Mouse (Mus musculus) embryonic facial prominence, embryonic 14.5 days (tissue): ENCODE results near the gene Gm39566. TPM values are rescaled to one million over a fixed set of nuclear protein-coding genes. Genes with fewer than 3 reads are reported as not detected.
"Not testable (repeated sequence)": the region's sequence is repeated elsewhere in the genome, so short reads cannot be mapped to it uniquely, and the experiment has no call there.

Source experiments
- ATAC-seq: fragments of 200-750 bp; cut with Nextera tagmentation; 2 replicates; pipeline ENCODE4 v1.8.0; 2017; ENCODE audit warnings: low read depth, moderate number of reproducible peaks, moderate TSS enrichment
- DNase-seq: peaks from one replicate; pipeline ENCODE4 v3.0.0-alpha.2; 2015; ENCODE audit warnings: low spot score
- H3K27ac ChIP-seq: fragments of 300-500 bp; sonication (generic); replicated peaks from 2 replicates; pipeline ENCODE4 v1.5.1; 2014; ENCODE audit warnings: low read depth, mild to moderate bottlenecking, low read length, moderate library complexity
- H3K27me3 ChIP-seq: fragments of 300-500 bp; sonication (generic); replicated peaks from 2 replicates; pipeline ENCODE4 v1.6.1; 2014; ENCODE audit warnings: low read length; ENCODE audit not compliant: control insufficient read depth, insufficient read depth
- H3K36me3 ChIP-seq: fragments of 300-500 bp; sonication (generic); 2 replicates; pipeline ENCODE4 v1.6.1; 2014; ENCODE audit warnings: low read length, mixed read lengths; ENCODE audit not compliant: control insufficient read depth, insufficient read depth
- H3K4me1 ChIP-seq: fragments of 300-500 bp; sonication (generic); 2 replicates; pipeline ENCODE4 v1.6.1; 2014; ENCODE audit warnings: antibody characterized with exemption, low read length; ENCODE audit not compliant: control insufficient read depth, insufficient read depth
- H3K4me2 ChIP-seq: fragments of 300-500 bp; sonication (generic); 2 replicates; pipeline ENCODE4 v1.6.1; 2014; ENCODE audit warnings: low read depth, mild to moderate bottlenecking, low read length, moderate library complexity, mixed read lengths
- H3K4me3 ChIP-seq: fragments of 300-500 bp; sonication (generic); 2 replicates; pipeline ENCODE4 v1.5.1; 2014; ENCODE audit warnings: low read depth, mild to moderate bottlenecking, low read length
- H3K9ac ChIP-seq: fragments of 300-500 bp; sonication (generic); 2 replicates; pipeline ENCODE4 v1.6.1; 2014; ENCODE audit warnings: low read depth, mild to moderate bottlenecking, low read length, moderate library complexity, mixed read lengths
- H3K9me3 ChIP-seq: fragments of 300-500 bp; sonication (generic); 2 replicates; pipeline ENCODE4 v1.6.1; 2016; ENCODE audit warnings: low read length; ENCODE audit not compliant: control insufficient read depth
- WGBS: fragments of 180-500 bp; shearing (Covaris S2); extraction: QIAGEN DNeasy Blood & Tissue Kit; methylation state at CpG from one replicate; pipeline ENCODE4 v1.1.7; 2014; 5-methylcytosine and 5-hydroxymethylcytosine counted together
- polyA plus RNA-seq: library from polyadenylated mRNA; unstranded; fragments of >200 nt; fragmentation: Nextera tagmentation; extraction: Ambion mirVana; gene quantifications from 2 replicates; pipeline ENCODE4 v1.2.1, GENCODE M21; 2014

Gm39566 gene
- polyA plus RNA-seq: not detected in 2 replicates

- H3K4me1 ChIP-seq: no peaks in the 10 kb centered on the region
- 61% methylated on average over 10 of the region's 10 CpGs for WGBS
- H3K27ac ChIP-seq: no peak within 1 kb of the TSS
- no peak within 1 kb of the TSS for H3K4me3 ChIP-seq
- peaks cover 12% of the 10 kb centered on the region for H3K9me3 ChIP-seq
- H3K4me2 ChIP-seq: no peak within 1 kb of the TSS
- no peak for DNase-seq
- no peak for ATAC-seq
- H3K9ac ChIP-seq: no peak within 1 kb of the TSS
- no peaks in the 10 kb centered on the region for H3K27me3 ChIP-seq
- no peaks in the 10 kb centered on the region for H3K36me3 ChIP-seq
Measured at GRCm38 (mm10) chr11:69815155-69815554, at the start of gene Gm39566. Gene Gm39566 (minus strand): TSS chr11:69815298.

- WGBS: 48% methylated on average over 8 of the region's 8 CpGs
- H3K4me2 ChIP-seq: no peak overlapping the region
- H3K9me3 ChIP-seq: no peaks in the 10 kb centered on the region
- H3K36me3 ChIP-seq: no peaks in the 10 kb centered on the region
- no peaks in the 10 kb centered on the region for H3K4me1 ChIP-seq
- H3K27me3 ChIP-seq: peaks cover under 1% of the 10 kb centered on the region; the same call in 1 of the 2 replicates
- no peak overlapping the region for H3K27ac ChIP-seq
- no peak for DNase-seq
- no peak for ATAC-seq
- H3K9ac ChIP-seq: no peak overlapping the region
- H3K4me3 ChIP-seq: no peak overlapping the region
Measured at GRCm38 (mm10) chr11:69864138-69864860, 49.2 kb upstream of the Gm39566 start.

GRCm38 (mm10) chr11:69863729-69864128 lies 48.6 kb upstream of the Gm39566 start:
- H3K4me3 ChIP-seq, H3K4me2 ChIP-seq, H3K9ac ChIP-seq, H3K36me3 ChIP-seq, H3K27me3 ChIP-seq, H3K27ac ChIP-seq, DNase-seq, H3K4me1 ChIP-seq, H3K9me3 ChIP-seq, ATAC-seq: not testable (repeated sequence)
- WGBS: 70% methylated on average over 3 of the region's 3 CpGs

GRCm38 (mm10) chr11:69858113-69858998 lies 43.3 kb upstream of the Gm39566 start, which contains the start of gene Tnk1:
Gene Tnk1 (minus strand): TSS chr11:69858730.
- H3K4me1 ChIP-seq: no peaks in the 10 kb centered on the region
- peak within 1 kb of the TSS; percentile 28; the same call in 1 of the 2 replicates for H3K9ac ChIP-seq
- peak within 1 kb of the TSS; percentile 36 for H3K4me2 ChIP-seq
- H3K36me3 ChIP-seq: no peaks in the 10 kb centered on the region
- H3K27me3 ChIP-seq: peaks cover 12% of the 10 kb centered on the region
- peak within 1 kb of the TSS; percentile 20 for H3K4me3 ChIP-seq
- 22% methylated on average over 29 of the region's 30 CpGs for WGBS
- peak within 1 kb of the TSS; percentile 54 for H3K27ac ChIP-seq
- ATAC-seq: peak; percentile 64; the same call in 1 of the 2 replicates
- peak; percentile 74 for DNase-seq
- no peaks in the 10 kb centered on the region for H3K9me3 ChIP-seq

- H3K4me1 ChIP-seq: 0 out of 2 replicates have a peak, but pooled peaks cover 5% of the 10 kb centered on the region
- 21% methylated on average over 16 of the region's 16 CpGs for WGBS
- H3K27me3 ChIP-seq: peaks cover 12% of the 10 kb centered on the region
- no peak overlapping the region for H3K9ac ChIP-seq
- DNase-seq (no peak), ATAC-seq (no peak)
- no peak overlapping the region for H3K27ac ChIP-seq
- peaks cover 24% of the 10 kb centered on the region for H3K36me3 ChIP-seq
- no peak overlapping the region for H3K4me2 ChIP-seq
- no peak overlapping the region for H3K4me3 ChIP-seq
- no peaks in the 10 kb centered on the region for H3K9me3 ChIP-seq
Measured at GRCm38 (mm10) chr11:69855347-69855746, 40.2 kb upstream of the Gm39566 start.

DNA sequence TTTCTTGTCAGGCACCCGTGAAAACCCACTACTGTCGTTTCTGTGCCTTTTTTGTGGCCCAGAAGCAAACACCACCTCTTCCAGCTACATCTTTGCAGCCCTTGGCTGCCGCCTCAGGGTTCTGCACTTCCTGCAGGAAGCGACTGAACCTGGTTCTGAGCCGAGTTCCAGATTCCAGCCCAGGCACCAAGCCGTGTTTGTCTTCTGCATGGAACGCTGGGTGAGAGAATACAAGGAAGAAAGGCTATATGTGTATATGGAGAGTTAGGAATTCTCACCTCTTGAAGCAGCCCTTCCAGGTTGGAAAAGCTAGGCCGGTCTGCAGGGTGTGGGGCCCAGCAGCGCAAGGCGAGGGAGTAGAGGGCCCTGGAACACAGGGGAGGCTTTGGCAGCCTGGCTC lies 39.6 kb upstream of the Gm39566 start:
- H3K27me3 ChIP-seq: peaks cover 12% of the 10 kb centered on the region
- DNase-seq (no peak), ATAC-seq (no peak)
- H3K4me3 ChIP-seq: no peak overlapping the region
- no peak overlapping the region for H3K4me2 ChIP-seq
- H3K36me3 ChIP-seq: peaks cover 31% of the 10 kb centered on the region
- H3K27ac ChIP-seq: no peak overlapping the region
- H3K9ac ChIP-seq: no peak overlapping the region
- 0 out of 2 replicates have a peak, but pooled peaks cover 5% of the 10 kb centered on the region for H3K4me1 ChIP-seq
- no peaks in the 10 kb centered on the region for H3K9me3 ChIP-seq
- WGBS: 81% methylated on average over 10 of the region's 10 CpGs

GRCm38 (mm10) chr11:69853994-69854393 lies 38.9 kb upstream of the Gm39566 start:
- 62% methylated on average over 7 of the region's 7 CpGs for WGBS

DNA sequence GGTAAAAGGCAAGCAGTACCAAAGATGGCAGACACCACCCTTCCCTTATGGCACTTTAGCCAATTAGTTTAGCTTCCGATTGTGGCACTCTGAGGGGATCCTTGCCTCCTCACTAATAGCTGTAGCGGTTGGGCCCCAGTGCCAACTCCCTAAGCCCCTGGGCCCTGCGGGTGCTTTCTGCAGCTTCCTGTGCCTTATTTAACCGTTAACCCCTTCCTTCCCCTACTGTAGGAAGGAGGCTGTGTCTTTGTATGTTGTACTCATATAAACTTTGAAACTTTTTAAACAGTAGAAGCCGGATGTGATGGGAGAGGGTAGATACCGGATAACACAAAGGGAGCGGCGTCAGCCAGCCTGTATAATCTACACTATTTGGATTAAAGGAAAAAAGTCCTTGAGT lies 35.7 kb upstream of the Gm39566 start:
- ATAC-seq: no peak

More at GRCm38 (mm10) chr11:69853994-69854393, 38.9 kb upstream of the Gm39566 start:
- no peak overlapping the region for H3K4me3 ChIP-seq
- H3K9me3 ChIP-seq: no peaks in the 10 kb centered on the region
- peaks cover 38% of the 10 kb centered on the region for H3K36me3 ChIP-seq
- peaks cover 9% of the 10 kb centered on the region for H3K27me3 ChIP-seq
- H3K9ac ChIP-seq: no peak overlapping the region
- H3K4me2 ChIP-seq: no peak overlapping the region
- DNase-seq: no peak
- 0 out of 2 replicates have a peak, but pooled peaks cover 5% of the 10 kb centered on the region for H3K4me1 ChIP-seq
- H3K27ac ChIP-seq: no peak overlapping the region
- no peak for ATAC-seq

More for the DNA sequence above, 35.7 kb upstream of the Gm39566 start:
- Histone ChIP-seq H3K27me3 (no peaks in the 10 kb centered on the region), H3K9me3 (no peaks in the 10 kb centered on the region), H3K4me1 (peaks cover 19% of the 10 kb centered on the region), H3K9ac (no peak overlapping the region), H3K36me3 (peaks cover 51% of the 10 kb centered on the region), H3K27ac (no peak overlapping the region), H3K4me3 (no peak overlapping the region), H3K4me2 (no peak overlapping the region)
- 64% methylated on average over 8 of the region's 8 CpGs for WGBS
- DNase-seq: no peak
